Comparison of ENCODE assay signal across 25 mouse cellular contexts in genomic region chr14:8429767-8430166, GRCm38 (mm10). TPM values are rescaled to one million over a fixed set of nuclear protein-coding genes. Genes with fewer than 3 reads are reported as not detected.
"Had no signal": no experiment of that assay in that cellular context is flagged by ENCODE, and none has a peak within 500 bp of the region (broad histone marks: within the 10 kb centered on the region; RNA-seq: fewer than 3 reads in every experiment).

No protein-coding gene starts in this region.

- H3K27me3 ChIP-seq: lung, embryonic 15.5 days; megakaryocyte, embryonic 14.5 days; midbrain, embryonic 12.5 days; neural tube, embryonic 13.5 days; neural tube, embryonic 15.5 days; stomach, embryonic 15.5 days had no signal

- H3K4me2 ChIP-seq: lung, embryonic 15.5 days; midbrain, embryonic 12.5 days; neural tube, embryonic 13.5 days; neural tube, embryonic 15.5 days; stomach, embryonic 15.5 days had no signal

- H3K4me1 ChIP-seq: lung, embryonic 15.5 days; megakaryocyte, embryonic 14.5 days; midbrain, embryonic 12.5 days; neural tube, embryonic 13.5 days; neural tube, embryonic 15.5 days had no signal

- H3K4me3 ChIP-seq: lung, embryonic 15.5 days; megakaryocyte, embryonic 14.5 days; midbrain, embryonic 12.5 days; myocyte; neural tube, embryonic 13.5 days; neural tube, embryonic 15.5 days; stomach, embryonic 15.5 days had no signal

- DNase-seq: liver, postnatal 0 days; lung, adult 2 months; lung, postnatal 14 days; lung, postnatal 36 days; retina, postnatal 1 day; right cerebral cortex, adult 18-20 months; right cerebral cortex, postnatal 25 days; right cerebral cortex, postnatal 4 days; thymus, adult 2 months; thymus, postnatal 25 days; thymus, postnatal 4 days had no signal

- H3K9ac ChIP-seq: liver, postnatal 0 days; lung, embryonic 15.5 days; midbrain, embryonic 12.5 days; neural tube, embryonic 13.5 days; neural tube, embryonic 15.5 days; stomach, embryonic 15.5 days had no signal

- H3K9me3 ChIP-seq: lung, embryonic 15.5 days; megakaryocyte, embryonic 14.5 days; midbrain, embryonic 12.5 days; neural tube, embryonic 13.5 days; neural tube, embryonic 15.5 days; stomach, embryonic 15.5 days had no signal

- ATAC-seq: liver, postnatal 0 days; lung, postnatal 0 days; midbrain, embryonic 16.5 days had no signal

- H3K36me3 ChIP-seq: lung, embryonic 15.5 days; midbrain, embryonic 12.5 days; neural tube, embryonic 13.5 days; neural tube, embryonic 15.5 days; stomach, embryonic 15.5 days had no signal

- H3K27ac ChIP-seq: lung, embryonic 15.5 days; macrophage; midbrain, embryonic 12.5 days; neural tube, embryonic 13.5 days; neural tube, embryonic 15.5 days; stomach, embryonic 15.5 days; stomach, postnatal 0 days had no signal

RNA-seq across cellular contexts. Expression of gene Oit1, which starts 51.2 kb away (rescaled TPM):
- total RNA-seq: megakaryocyte progenitor cell, adult 5-6 weeks had no signal
- polyA plus RNA-seq: liver, postnatal 0 days; macrophage; midbrain, embryonic 12.5 days; midbrain, embryonic 14.5 days; midbrain, embryonic 16.5 days; myocyte; neural tube, embryonic 11.5 days; neural tube, embryonic 13.5 days; neural tube, embryonic 15.5 days had no signal
